Mouse (Mus musculus): ENCODE data around the gene Otop3.

DNA sequence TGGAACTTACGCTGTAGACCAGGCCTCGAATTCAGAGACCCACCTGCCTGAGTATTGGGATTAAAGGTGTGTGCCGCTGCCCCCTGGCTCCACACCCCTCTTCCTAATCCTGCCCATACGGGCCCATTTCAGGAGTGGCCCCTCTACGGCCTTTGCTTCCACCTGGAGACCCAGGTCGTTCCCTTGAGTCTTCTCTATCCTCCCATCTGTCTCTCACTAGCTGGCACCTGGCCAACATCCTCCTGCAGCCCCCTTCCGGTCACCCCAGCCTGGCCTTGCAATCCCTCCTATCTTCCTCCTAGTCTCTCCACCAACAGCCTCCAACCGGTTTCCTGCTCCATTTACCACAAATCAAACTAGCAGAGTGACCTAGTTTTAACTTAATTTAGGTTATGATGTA is 44.6 kb upstream of the Otop3 start:
- TF ChIP-seq CTCF (IDR thresholded peaks at IDR 0.05; ENCODE audit: control insufficient read depth, insufficient read depth, insufficient read length) (no peak), MYOG (IDR thresholded peaks at IDR 0.05; ENCODE audit: control insufficient read depth, extremely low read depth, insufficient read length) (no peak), MAX (IDR thresholded peaks at IDR 0.05) (no peak), USF1 (IDR thresholded peaks at IDR 0.05; ENCODE audit: low read depth) (no peak)

All from C2C12 (cell line).